Mouse (Mus musculus): ENCODE results near the gene Brd3. TPM values are rescaled to one million over a fixed set of nuclear protein-coding genes. Genes with fewer than 3 reads are reported as not detected.
A peak's percentile ranks its signal among the peaks of the same experiment; 100 is the strongest.

Brd3 gene
- total and polyA plus RNA-seq, 2 experiments, result 5.8 to 14.8 TPM

GRCm38 (mm10) chr2:27473061-27473765 is 34.2 kb downstream of the Brd3 start:
- TF ChIP-seq CTCF (IDR thresholded peaks at IDR 0.05; ENCODE audit: low read depth, low read length) (no peak), POLR2A (IDR thresholded peaks at IDR 0.05; ENCODE audit: extremely low read depth, insufficient read depth, low read length) (no peak)
- Histone ChIP-seq H3K27ac (replicated peaks; ENCODE audit: insufficient read depth, low read depth, low read length) (peak overlapping the region; percentile 28), H3K36me3 (ENCODE audit: control insufficient read depth, insufficient read depth, low read length) (no peaks in the 10 kb centered on the region), H3K9ac (ENCODE audit: low read depth, low read length) (peak overlapping the region; percentile 13), H3K4me1 (ENCODE audit: control insufficient read depth, insufficient read depth, low read length) (peaks cover 46% of the 10 kb centered on the region), H3K79me2 (ENCODE audit: control insufficient read depth, insufficient read depth, low read length) (peaks cover 61% of the 10 kb centered on the region), H3K4me3 (ENCODE audit: insufficient read depth, low read depth, low read length) (no peak overlapping the region), H3K27me3 (ENCODE audit: control insufficient read depth, insufficient read depth, low read length) (no peaks in the 10 kb centered on the region)
- 37% methylated on average over 7 of the region's 7 CpGs for WGBS
- DNase-seq (ENCODE audit: extremely low read depth, low read depth, low spot score), result no peak

DNA sequence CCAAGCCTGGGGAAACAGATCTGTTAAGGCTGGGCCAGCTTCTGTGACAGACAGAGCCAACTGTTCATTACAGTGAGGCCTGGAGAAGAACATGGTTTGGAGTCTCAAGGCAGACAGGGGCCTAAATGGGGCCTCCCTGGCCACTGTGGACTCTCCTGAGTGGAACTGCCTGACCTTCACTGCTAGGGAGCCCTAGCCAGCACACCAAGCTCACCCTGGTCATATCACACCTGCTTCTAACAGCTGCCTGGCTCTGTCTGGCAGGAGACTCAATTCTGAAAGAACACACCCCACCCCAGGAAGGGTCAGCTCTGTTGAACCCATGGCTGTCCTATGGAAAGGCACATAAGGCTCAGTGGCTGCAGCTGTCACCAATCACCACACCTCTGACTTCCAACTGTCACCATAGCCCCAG is 36.3 kb downstream of the Brd3 start:
- Histone ChIP-seq H3K79me2 (ENCODE audit: control insufficient read depth, insufficient read depth, low read length) (peaks cover 80% of the 10 kb centered on the region), H3K4me3 (ENCODE audit: insufficient read depth, low read depth, low read length) (no peak overlapping the region), H3K27ac (replicated peaks; ENCODE audit: insufficient read depth, low read depth, low read length) (peak overlapping the region; percentile 2; the same call in 1 of the 2 replicates), H3K4me1 (ENCODE audit: control insufficient read depth, insufficient read depth, low read length) (peaks cover 48% of the 10 kb centered on the region), H3K36me3 (ENCODE audit: control insufficient read depth, insufficient read depth, low read length) (0 out of 2 replicates have a peak, but pooled peaks cover 2% of the 10 kb centered on the region), H3K9ac (ENCODE audit: low read depth, low read length) (no peak overlapping the region), H3K27me3 (ENCODE audit: control insufficient read depth, insufficient read depth, low read length) (no peaks in the 10 kb centered on the region)
- DNase-seq (ENCODE audit: extremely low read depth, low read depth, low spot score), result no peak
- TF ChIP-seq POLR2A (IDR thresholded peaks at IDR 0.05; ENCODE audit: extremely low read depth, insufficient read depth, low read length) (no peak), CTCF (IDR thresholded peaks at IDR 0.05; ENCODE audit: low read depth, low read length) (no peak)

- no peak for TF ChIP-seq POLR2A (IDR thresholded peaks at IDR 0.05; ENCODE audit: extremely low read depth, insufficient read depth, low read length)
- TF ChIP-seq CTCF (IDR thresholded peaks at IDR 0.05; ENCODE audit: low read depth, low read length), result no peak
- H3K36me3 ChIP-seq (ENCODE audit: control insufficient read depth, insufficient read depth, low read length), result 0 out of 2 replicates have a peak, but pooled peaks cover 2% of the 10 kb centered on the region
- no peaks in the 10 kb centered on the region for H3K27me3 ChIP-seq (ENCODE audit: control insufficient read depth, insufficient read depth, low read length)
- DNase-seq (ENCODE audit: extremely low read depth, low read depth, low spot score), result no peak
- WGBS, result 95% methylated on average over 2 of the region's 2 CpGs
- H3K9ac ChIP-seq (ENCODE audit: low read depth, low read length), result no peak overlapping the region
- peak overlapping the region; percentile 36 for H3K27ac ChIP-seq (replicated peaks; ENCODE audit: insufficient read depth, low read depth, low read length)
- H3K79me2 ChIP-seq (ENCODE audit: control insufficient read depth, insufficient read depth, low read length), result peaks cover 80% of the 10 kb centered on the region
- H3K4me1 ChIP-seq (ENCODE audit: control insufficient read depth, insufficient read depth, low read length), result peaks cover 48% of the 10 kb centered on the region
- no peak overlapping the region for H3K4me3 ChIP-seq (ENCODE audit: insufficient read depth, low read depth, low read length)
Measured at GRCm38 (mm10) chr2:27470535-27470934, 36.9 kb downstream of the Brd3 start.

DNA sequence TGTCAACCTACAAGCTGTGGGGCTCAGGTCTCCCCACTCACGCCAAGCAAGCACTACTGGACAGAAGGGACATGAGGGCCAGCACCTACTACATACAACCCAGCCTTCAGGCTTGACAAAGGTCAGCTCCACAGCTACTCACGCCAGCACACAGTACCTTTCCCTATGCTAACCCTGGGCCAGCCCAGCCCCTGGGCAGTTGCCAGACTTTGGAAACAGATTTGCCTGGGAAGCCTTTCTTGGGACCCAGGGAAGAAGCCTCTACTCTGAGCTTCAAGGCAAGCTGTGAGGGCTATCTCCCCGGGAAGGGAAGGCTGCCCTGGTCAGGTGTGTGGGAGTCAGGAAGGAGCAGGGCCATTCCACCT is 37.5 kb downstream of the Brd3 start:
- Histone ChIP-seq H3K79me2 (ENCODE audit: control insufficient read depth, insufficient read depth, low read length) (peaks cover 76% of the 10 kb centered on the region), H3K4me3 (ENCODE audit: insufficient read depth, low read depth, low read length) (no peak overlapping the region), H3K36me3 (ENCODE audit: control insufficient read depth, insufficient read depth, low read length) (0 out of 2 replicates have a peak, but pooled peaks cover 2% of the 10 kb centered on the region), H3K27me3 (ENCODE audit: control insufficient read depth, insufficient read depth, low read length) (no peaks in the 10 kb centered on the region), H3K4me1 (ENCODE audit: control insufficient read depth, insufficient read depth, low read length) (peaks cover 48% of the 10 kb centered on the region), H3K9ac (ENCODE audit: low read depth, low read length) (peak overlapping the region; percentile 37; the same call in 1 of the 2 replicates), H3K27ac (replicated peaks; ENCODE audit: insufficient read depth, low read depth, low read length) (peak overlapping the region; percentile 48)
- TF ChIP-seq POLR2A (IDR thresholded peaks at IDR 0.05; ENCODE audit: extremely low read depth, insufficient read depth, low read length), result no peak
- TF ChIP-seq CTCF (IDR thresholded peaks at IDR 0.05; ENCODE audit: low read depth, low read length), result no peak
- DNase-seq (ENCODE audit: extremely low read depth, low read depth, low spot score), result peak; percentile 87
- WGBS, result 18% methylated on average over 3 of the region's 3 CpGs

DNA sequence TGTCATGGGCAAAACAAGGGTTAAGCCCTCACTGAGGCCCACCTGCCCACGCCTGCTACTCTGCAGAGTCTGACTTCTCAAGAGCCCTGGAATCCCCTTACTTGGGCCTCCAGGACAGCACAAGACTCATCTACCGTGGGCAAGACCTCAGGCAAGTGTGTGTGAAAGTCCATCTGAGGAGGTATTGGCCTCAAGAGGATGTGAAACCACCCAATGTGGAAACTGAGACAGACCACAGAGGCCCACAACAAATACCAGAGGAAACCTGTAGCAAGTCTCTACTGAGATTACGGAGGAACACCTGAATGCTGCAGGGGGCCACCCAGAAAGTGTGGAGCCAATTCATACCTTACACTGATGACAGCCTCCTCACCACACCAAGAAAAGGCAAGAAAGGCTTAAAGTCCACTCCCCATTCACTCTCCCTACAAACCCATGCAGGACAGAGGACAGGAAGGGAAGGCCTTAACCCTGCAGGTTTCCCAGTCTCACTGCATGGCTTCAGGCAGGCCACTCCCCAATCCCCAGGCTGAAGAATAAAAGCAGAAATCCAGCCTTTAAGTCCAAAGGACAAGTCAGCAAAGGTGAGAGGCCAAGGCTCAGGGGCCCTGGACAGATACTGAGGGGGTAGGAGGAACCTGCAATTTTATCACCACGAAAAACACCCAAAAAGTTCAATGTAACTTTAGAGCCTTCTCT is 38.0 kb downstream of the Brd3 start:
- Histone ChIP-seq H3K36me3 (ENCODE audit: control insufficient read depth, insufficient read depth, low read length) (0 out of 2 replicates have a peak, but pooled peaks cover 2% of the 10 kb centered on the region), H3K9ac (ENCODE audit: low read depth, low read length) (no peak overlapping the region), H3K27ac (replicated peaks; ENCODE audit: insufficient read depth, low read depth, low read length) (peak overlapping the region; percentile 48), H3K27me3 (ENCODE audit: control insufficient read depth, insufficient read depth, low read length) (no peaks in the 10 kb centered on the region), H3K79me2 (ENCODE audit: control insufficient read depth, insufficient read depth, low read length) (peaks cover 71% of the 10 kb centered on the region), H3K4me1 (ENCODE audit: control insufficient read depth, insufficient read depth, low read length) (peaks cover 48% of the 10 kb centered on the region), H3K4me3 (ENCODE audit: insufficient read depth, low read depth, low read length) (no peak overlapping the region)
- 55% methylated on average over 4 of the region's 4 CpGs for WGBS
- DNase-seq (ENCODE audit: extremely low read depth, low read depth, low spot score), result no peak
- TF ChIP-seq CTCF (IDR thresholded peaks at IDR 0.05; ENCODE audit: low read depth, low read length), result no peak
- no peak for TF ChIP-seq POLR2A (IDR thresholded peaks at IDR 0.05; ENCODE audit: extremely low read depth, insufficient read depth, low read length)

Data from liver, adult 2 months (tissue).